Mouse (Mus musculus): ENCODE results near the gene Psme2. TPM values are rescaled to one million over a fixed set of nuclear protein-coding genes. Genes with fewer than 3 reads are reported as not detected.
A peak's percentile ranks its signal among the peaks of the same experiment; 100 is the strongest.

Psme2 gene
- polyA plus RNA-seq, 1 experiment from 2014 or later = 308 TPM

- 43% methylated on average over 6 of the region's 6 CpGs for WGBS
- Histone ChIP-seq H3K27ac (ENCODE audit: low read length) (no peak overlapping the region), H3K27me3 (replicated peaks; ENCODE audit: insufficient read depth, low read length) (no peaks in the 10 kb centered on the region), H3K36me3 (ENCODE audit: insufficient read depth, low read length) (peaks cover 15% of the 10 kb centered on the region), H3K4me2 (replicated peaks; ENCODE audit: low read depth, low read length) (no peak overlapping the region), H3K4me3 (ENCODE audit: low read depth, low read length) (no peak overlapping the region), H3K4me1 (ENCODE audit: insufficient read depth, low read depth, low read length) (no peaks in the 10 kb centered on the region; the same call in 1 of the 2 replicates), H3K9ac (replicated peaks; ENCODE audit: low read depth) (no peak overlapping the region), H3K9me3 (ENCODE audit: low read length) (no peaks in the 10 kb centered on the region)
- ATAC-seq = no peak
- TF ChIP-seq CTCF (IDR thresholded peaks at IDR 0.05) = no peak
- no peak for DNase-seq (ENCODE audit: low spot score)
Measured at GRCm38 (mm10) chr14:55613346-55613745, 22.4 kb upstream of the Psme2 start.

- DNase-seq (ENCODE audit: low spot score) = no peak
- WGBS = 100% methylated on average over 6 of the region's 6 CpGs
- H3K4me1 ChIP-seq (ENCODE audit: insufficient read depth, low read depth, low read length) = peaks cover 5% of the 10 kb centered on the region
- peaks cover 35% of the 10 kb centered on the region for H3K36me3 ChIP-seq (ENCODE audit: insufficient read depth, low read length)
- H3K4me3 ChIP-seq (ENCODE audit: low read depth, low read length) = no peak overlapping the region
- no peak for ATAC-seq
- TF ChIP-seq EP300 (IDR thresholded peaks at IDR 0.05) = no peak
- no peak for TF ChIP-seq CTCF (IDR thresholded peaks at IDR 0.05)
- no peaks in the 10 kb centered on the region for H3K27me3 ChIP-seq (replicated peaks; ENCODE audit: insufficient read depth, low read length)
- no peaks in the 10 kb centered on the region for H3K9me3 ChIP-seq (ENCODE audit: low read length)
- H3K4me2 ChIP-seq (replicated peaks; ENCODE audit: low read depth, low read length) = no peak overlapping the region
- H3K27ac ChIP-seq (ENCODE audit: low read length) = no peak overlapping the region
- no peak overlapping the region for H3K9ac ChIP-seq (replicated peaks; ENCODE audit: low read depth)
Measured at GRCm38 (mm10) chr14:55608339-55608738, 17.4 kb upstream of the Psme2 start.

DNA sequence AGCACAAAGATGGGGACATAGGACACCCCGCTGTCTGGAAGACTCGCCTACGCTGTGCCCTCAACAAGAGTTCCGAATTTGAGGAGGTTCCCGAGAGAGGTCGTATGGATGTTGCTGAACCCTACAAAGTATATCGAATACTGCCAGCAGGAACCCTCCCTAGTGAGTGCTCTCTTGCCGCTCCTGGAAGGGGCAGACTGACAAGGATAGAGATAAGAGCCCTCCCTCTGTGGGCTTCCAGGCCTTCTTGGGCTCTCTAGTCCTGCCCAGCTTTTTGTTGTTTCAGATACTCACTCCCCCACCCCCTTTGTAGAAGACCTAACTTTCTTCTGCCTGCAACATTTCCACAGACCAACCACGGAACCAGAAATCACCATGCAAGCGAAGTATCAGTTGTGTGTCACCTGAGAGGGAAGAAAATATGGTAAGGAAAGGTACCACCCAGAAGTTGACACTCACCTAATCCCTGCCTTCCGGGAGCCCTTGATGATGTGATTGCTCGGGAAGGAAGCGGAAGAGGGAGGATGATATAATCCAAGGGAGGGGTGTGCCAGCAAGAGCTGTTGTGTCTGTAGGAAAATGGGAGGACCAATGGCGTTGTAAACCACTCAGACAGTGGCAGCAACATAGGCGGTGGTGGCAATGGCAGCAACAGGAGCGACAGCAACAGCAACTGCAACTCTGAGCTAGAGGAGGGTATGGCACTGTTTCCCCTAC, 15.0 kb upstream of the Psme2 start:
- Histone ChIP-seq H3K4me3 (ENCODE audit: low read depth, low read length) (no peak overlapping the region), H3K36me3 (ENCODE audit: insufficient read depth, low read length) (peaks cover 41% of the 10 kb centered on the region), H3K4me1 (ENCODE audit: insufficient read depth, low read depth, low read length) (peaks cover 5% of the 10 kb centered on the region), H3K27me3 (replicated peaks; ENCODE audit: insufficient read depth, low read length) (no peaks in the 10 kb centered on the region), H3K9ac (replicated peaks; ENCODE audit: low read depth) (no peak overlapping the region; the same call in 1 of the 2 replicates), H3K9me3 (ENCODE audit: low read length) (no peaks in the 10 kb centered on the region), H3K4me2 (replicated peaks; ENCODE audit: low read depth, low read length) (no peak overlapping the region), H3K27ac (ENCODE audit: low read length) (no peak overlapping the region)
- ATAC-seq (no peak), DNase-seq (ENCODE audit: low spot score) (no peak)
- 92% methylated on average over 16 of the region's 16 CpGs for WGBS
- TF ChIP-seq EP300 (IDR thresholded peaks at IDR 0.05) = no peak
- TF ChIP-seq CTCF (IDR thresholded peaks at IDR 0.05) = no peak

DNA sequence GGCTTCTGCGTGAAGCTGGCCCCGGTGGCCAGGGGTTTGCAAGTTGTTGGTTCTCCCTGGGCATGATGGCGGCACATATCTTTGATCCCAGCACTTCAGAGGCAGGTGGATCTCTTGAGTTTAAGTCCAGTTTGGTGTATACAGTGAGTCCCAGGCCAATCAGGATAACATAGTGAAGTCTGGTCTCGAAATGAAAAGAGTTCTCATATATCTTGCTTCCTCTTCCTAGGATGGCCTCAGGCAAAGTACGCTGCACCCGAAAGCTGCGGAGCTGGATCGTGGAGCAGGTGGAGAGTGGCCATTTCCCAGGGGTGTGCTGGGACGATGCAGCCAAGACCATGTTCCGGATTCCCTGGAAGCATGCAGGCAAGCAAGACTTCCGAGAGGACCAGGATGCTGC, 13.9 kb upstream of the Psme2 start:
- H3K36me3 ChIP-seq (ENCODE audit: insufficient read depth, low read length) = peaks cover 48% of the 10 kb centered on the region
- 89% methylated on average over 11 of the region's 11 CpGs for WGBS
- no peaks in the 10 kb centered on the region for H3K9me3 ChIP-seq (ENCODE audit: low read length)
- peak overlapping the region; percentile 58 for H3K4me3 ChIP-seq (ENCODE audit: low read depth, low read length)
- H3K27ac ChIP-seq (ENCODE audit: low read length) = peak overlapping the region; percentile 93
- DNase-seq (ENCODE audit: low spot score) = no peak
- ATAC-seq = no peak
- peak overlapping the region; percentile 67 for H3K4me2 ChIP-seq (replicated peaks; ENCODE audit: low read depth, low read length)
- TF ChIP-seq EP300 (IDR thresholded peaks at IDR 0.05) = no peak
- H3K27me3 ChIP-seq (replicated peaks; ENCODE audit: insufficient read depth, low read length) = no peaks in the 10 kb centered on the region
- H3K9ac ChIP-seq (replicated peaks; ENCODE audit: low read depth) = peak overlapping the region; percentile 74
- H3K4me1 ChIP-seq (ENCODE audit: insufficient read depth, low read depth, low read length) = peaks cover 5% of the 10 kb centered on the region

DNA sequence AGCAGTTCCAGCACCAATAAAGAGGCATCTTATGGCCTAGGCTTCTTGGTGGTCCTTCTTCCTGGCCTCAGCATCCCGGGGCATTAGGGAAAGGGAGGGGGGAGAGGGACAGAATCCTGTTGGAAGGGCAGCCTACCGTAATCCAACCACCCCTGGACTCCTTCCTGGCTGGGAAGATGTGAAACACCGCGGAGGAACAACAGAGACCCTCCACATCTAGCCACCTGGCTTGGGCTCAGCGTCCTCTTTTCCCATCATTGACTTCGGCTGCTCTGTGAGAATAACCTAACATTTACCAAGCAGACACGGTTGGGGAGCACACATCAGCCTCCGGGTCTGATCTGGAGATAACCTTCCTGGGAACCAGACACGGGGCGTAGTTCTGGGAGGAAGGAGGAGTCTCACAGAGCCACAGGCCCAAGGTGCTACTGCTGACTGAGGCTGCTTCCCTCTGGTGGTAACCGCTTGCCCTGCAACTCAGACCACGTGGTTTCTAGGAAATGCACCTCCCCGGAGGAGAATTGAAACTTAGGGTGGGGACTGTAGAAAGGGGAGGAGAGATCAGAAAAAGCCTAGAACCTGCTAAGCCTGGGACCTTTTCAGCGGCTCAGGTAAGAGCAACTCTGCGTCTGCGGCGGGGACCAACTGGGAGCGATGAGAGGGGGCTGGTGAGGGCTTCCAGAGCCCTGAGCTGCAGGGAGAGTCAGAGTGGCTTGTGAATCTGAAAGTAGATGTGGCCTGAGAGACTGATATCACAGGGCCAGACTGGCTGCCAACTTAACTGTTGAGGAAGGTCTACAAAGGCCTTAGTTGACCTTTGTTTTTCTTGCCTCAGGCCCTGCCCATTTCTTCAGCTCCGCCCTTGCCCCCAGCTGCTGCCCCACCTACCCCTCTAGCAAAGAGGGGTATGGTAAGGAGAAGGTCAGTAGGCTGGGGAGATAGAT, 13.0 kb upstream of the Psme2 start:
- peak; percentile 96 for ATAC-seq
- WGBS = 7% methylated on average over 18 of the region's 19 CpGs
- H3K9me3 ChIP-seq (ENCODE audit: low read length) = no peaks in the 10 kb centered on the region
- peak; percentile 98 for DNase-seq (ENCODE audit: low spot score)
- H3K27me3 ChIP-seq (replicated peaks; ENCODE audit: insufficient read depth, low read length) = no peaks in the 10 kb centered on the region
- H3K4me2 ChIP-seq (replicated peaks; ENCODE audit: low read depth, low read length) = peak overlapping the region; percentile 67
- H3K4me1 ChIP-seq (ENCODE audit: insufficient read depth, low read depth, low read length) = peaks cover 5% of the 10 kb centered on the region
- TF ChIP-seq EP300 (IDR thresholded peaks at IDR 0.05) = peak; percentile 66; the same call in 1 of the 2 replicates
- peak; percentile 98 for TF ChIP-seq CTCF (IDR thresholded peaks at IDR 0.05)
- H3K36me3 ChIP-seq (ENCODE audit: insufficient read depth, low read length) = peaks cover 48% of the 10 kb centered on the region
- peak overlapping the region; percentile 93 for H3K27ac ChIP-seq (ENCODE audit: low read length)
- H3K9ac ChIP-seq (replicated peaks; ENCODE audit: low read depth) = peak overlapping the region; percentile 74
- peak overlapping the region; percentile 58 for H3K4me3 ChIP-seq (ENCODE audit: low read depth, low read length)

DNA sequence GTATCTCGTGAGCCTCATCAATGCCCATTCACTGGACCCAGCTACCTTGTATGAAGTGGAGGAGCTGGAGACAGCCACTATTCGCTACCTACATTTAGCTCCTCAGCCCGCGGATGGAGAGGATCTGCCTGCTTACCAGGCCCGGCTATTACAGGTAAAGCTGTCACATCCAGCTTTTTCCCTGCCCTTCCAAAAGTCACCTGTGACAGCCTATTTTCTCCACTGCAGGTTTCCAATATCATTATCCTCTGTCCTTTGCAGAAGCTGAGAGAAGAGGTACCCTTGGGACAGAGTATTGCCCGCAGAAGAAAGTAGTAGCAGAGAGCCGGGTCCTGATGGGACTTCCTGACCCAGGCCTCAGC, 12.3 kb upstream of the Psme2 start, which contains the start of gene Irf9:
Irf9 (plus strand) TSS at position 301 of the 362 bp plus-strand sequence.
- TF ChIP-seq EP300 (IDR thresholded peaks at IDR 0.05) = no peak
- no peak for TF ChIP-seq CTCF (IDR thresholded peaks at IDR 0.05)
- ATAC-seq (no peak), DNase-seq (ENCODE audit: low spot score) (no peak)
- Histone ChIP-seq H3K4me1 (ENCODE audit: insufficient read depth, low read depth, low read length) (peaks cover 5% of the 10 kb centered on the region), H3K4me3 (ENCODE audit: low read depth, low read length) (peak within 1 kb of the TSS; percentile 58), H3K27me3 (replicated peaks; ENCODE audit: insufficient read depth, low read length) (no peaks in the 10 kb centered on the region), H3K4me2 (replicated peaks; ENCODE audit: low read depth, low read length) (peak within 1 kb of the TSS; percentile 67), H3K27ac (ENCODE audit: low read length) (peak within 1 kb of the TSS; percentile 93), H3K9me3 (ENCODE audit: low read length) (no peaks in the 10 kb centered on the region), H3K36me3 (ENCODE audit: insufficient read depth, low read length) (peaks cover 46% of the 10 kb centered on the region), H3K9ac (replicated peaks; ENCODE audit: low read depth) (peak within 1 kb of the TSS; percentile 74)
- 87% methylated on average over 7 of the region's 7 CpGs for WGBS

All from lung, postnatal 0 days (tissue).